Mouse (Mus musculus): ENCODE measurements around the gene Srsf9.

DNA sequence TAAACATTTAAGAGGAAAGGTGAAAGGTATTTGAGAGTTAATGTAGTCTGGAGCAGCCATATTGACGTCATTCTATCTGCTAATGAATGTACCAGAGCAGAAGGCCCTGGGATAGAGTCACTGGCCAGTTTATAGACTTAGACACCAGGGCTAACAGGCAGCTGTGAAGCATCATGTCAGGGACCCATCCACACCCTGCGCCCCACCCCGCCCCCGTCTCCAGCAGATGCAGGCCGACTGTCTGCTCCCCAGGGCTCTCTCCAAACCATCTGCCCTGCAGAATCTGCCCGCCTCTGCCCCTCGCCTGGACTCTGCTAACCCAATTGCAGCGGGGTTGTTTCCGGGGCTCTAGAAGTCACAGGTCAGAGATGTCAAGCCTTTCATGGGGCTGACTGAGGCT is 44.8 kb downstream of the Srsf9 start:
- TF ChIP-seq CTCF (conservative IDR thresholded peaks at IDR 0.05; ENCODE audit: insufficient read depth, insufficient read length, low read depth, low read length) = no peak
- TF ChIP-seq POLR2A (IDR thresholded peaks at IDR 0.05; ENCODE audit: low read depth, low read length) = no peak
